Mouse (Mus musculus) activated CD4-positive, CD25-positive, alpha-beta regulatory T cell, adult 9 weeks (primary cell): ENCODE measurements around the gene Mettl24. TPM values are rescaled to one million over a fixed set of nuclear protein-coding genes. Genes with fewer than 3 reads are reported as not detected.

Experiments
- polyA plus RNA-seq: library from polyadenylated mRNA; unstranded; fragments of 100-300 nt; shearing (Covaris generic); gene quantifications from one replicate; pipeline ENCODE4 v1.2.1, GENCODE M21; 2017

Mettl24 gene
- polyA plus RNA-seq, result not detected

GRCm38 (mm10) chr10:40683092-40683867 lies at the start of gene Mettl24:
Mettl24 (plus strand) TSS chr10:40683282.

Other genes starting within 250 kb of the Mettl24 start
- not detected for gene Slc22a16, start 112.9 kb upstream of the Mettl24 start, polyA plus RNA-seq
- gene Ddo, start 53.3 kb upstream of the Mettl24 start, polyA plus RNA-seq, result not detected
- 61.2 TPM for gene Cdc40, start 200.0 kb downstream of the Mettl24 start, polyA plus RNA-seq
- gene Wasf1, start 200.2 kb downstream of the Mettl24 start, polyA plus RNA-seq, result not detected